Mouse (Mus musculus): ENCODE measurements at regions not wholly inside any gene's neighbourhood (a gene's known extent, or its start where the extent isn't known, plus 50 kb on each side); places are given as distances from the start of the nearest gene placed in this dataset.
A peak's percentile ranks its signal among the peaks of the same experiment; 100 is the strongest.

DNA sequence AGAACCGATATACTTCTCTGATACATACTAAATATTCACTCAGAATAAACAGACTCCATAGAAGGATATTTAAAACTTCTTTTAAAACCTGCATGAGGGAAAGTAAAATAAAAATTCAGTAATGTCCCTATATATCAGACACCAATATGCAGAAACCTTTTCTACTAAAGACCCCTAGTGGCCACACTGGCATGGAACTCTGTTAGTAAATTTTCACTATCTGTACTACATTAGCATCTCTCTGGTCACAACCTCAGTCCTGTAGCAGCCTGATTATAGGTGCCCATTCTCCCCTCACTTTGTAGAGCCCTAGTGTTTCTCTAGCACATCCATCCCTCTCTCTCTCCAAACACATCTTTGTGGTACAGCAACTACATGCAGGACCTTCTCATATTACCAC is 970.3 kb downstream of the Cdh11 start:
- no peak for ATAC-seq (replicated peaks)
- Histone ChIP-seq H3K4me1 (no peaks in the 10 kb centered on the region), H3K4me2 (no peak overlapping the region), H3K9me3 (no peaks in the 10 kb centered on the region), H3K36me3 (replicated peaks) (no peaks in the 10 kb centered on the region), H3K9ac (no peak overlapping the region), H3K27me3 (replicated peaks) (no peaks in the 10 kb centered on the region), H3K27ac (no peak overlapping the region), H3K4me3 (no peak overlapping the region)
- 96% methylated on average over 1 of the region's 1 CpGs for WGBS

DNA sequence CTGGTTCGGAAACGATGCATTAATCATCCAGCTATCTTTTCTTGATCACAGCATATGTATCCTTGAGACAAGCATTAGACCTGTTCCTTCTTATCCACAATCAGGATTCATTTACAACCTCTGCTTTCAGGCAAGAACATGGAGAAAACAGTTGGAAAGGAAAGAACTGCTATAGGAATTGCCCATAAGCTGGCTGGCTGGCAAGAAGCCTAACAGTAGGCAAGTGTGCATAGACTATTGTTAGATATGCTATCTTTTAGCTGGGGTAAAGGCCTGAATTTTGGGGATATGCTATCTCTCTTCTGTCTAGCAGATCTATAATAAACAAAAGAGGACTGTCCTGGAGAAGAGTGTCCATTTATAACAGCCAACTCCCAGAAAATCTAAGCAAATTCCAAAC is 981.9 kb downstream of the Cdh11 start:
- ATAC-seq (replicated peaks): no peak
- H3K4me2 ChIP-seq: no peak overlapping the region
- no peaks in the 10 kb centered on the region for H3K36me3 ChIP-seq (replicated peaks)
- no peaks in the 10 kb centered on the region for H3K27me3 ChIP-seq (replicated peaks)
- H3K27ac ChIP-seq: no peak overlapping the region
- no peaks in the 10 kb centered on the region for H3K9me3 ChIP-seq
- no peak overlapping the region for H3K9ac ChIP-seq
- WGBS: 84% methylated on average over 2 of the region's 2 CpGs
- no peak overlapping the region for H3K4me3 ChIP-seq
- no peaks in the 10 kb centered on the region for H3K4me1 ChIP-seq

DNA sequence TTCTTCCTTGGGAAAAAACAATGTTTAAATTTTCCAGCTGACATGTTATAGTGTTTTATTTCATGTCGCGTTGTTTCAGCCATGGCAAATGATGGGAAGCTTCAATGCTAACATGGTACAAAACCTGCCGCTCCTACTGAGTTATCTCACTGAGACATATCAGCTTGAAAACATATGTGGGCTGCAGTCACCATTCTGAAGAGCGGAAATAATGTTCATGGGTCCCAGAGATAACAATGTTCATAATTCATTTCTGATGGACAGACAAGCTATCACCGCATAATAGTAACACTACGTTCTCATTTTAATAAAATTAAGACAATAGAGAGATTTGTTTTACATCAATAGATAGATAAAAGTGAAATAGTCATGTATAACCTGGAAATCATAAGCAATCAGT is 983.3 kb downstream of the Cdh11 start:
- WGBS: 90% methylated on average over 6 of the region's 6 CpGs
- H3K27me3 ChIP-seq (replicated peaks): no peaks in the 10 kb centered on the region
- H3K9me3 ChIP-seq: no peaks in the 10 kb centered on the region
- no peak overlapping the region for H3K4me3 ChIP-seq
- no peaks in the 10 kb centered on the region for H3K4me1 ChIP-seq
- H3K4me2 ChIP-seq: no peak overlapping the region
- ATAC-seq (replicated peaks): no peak
- H3K9ac ChIP-seq: no peak overlapping the region
- no peaks in the 10 kb centered on the region for H3K36me3 ChIP-seq (replicated peaks)
- no peak overlapping the region for H3K27ac ChIP-seq

DNA sequence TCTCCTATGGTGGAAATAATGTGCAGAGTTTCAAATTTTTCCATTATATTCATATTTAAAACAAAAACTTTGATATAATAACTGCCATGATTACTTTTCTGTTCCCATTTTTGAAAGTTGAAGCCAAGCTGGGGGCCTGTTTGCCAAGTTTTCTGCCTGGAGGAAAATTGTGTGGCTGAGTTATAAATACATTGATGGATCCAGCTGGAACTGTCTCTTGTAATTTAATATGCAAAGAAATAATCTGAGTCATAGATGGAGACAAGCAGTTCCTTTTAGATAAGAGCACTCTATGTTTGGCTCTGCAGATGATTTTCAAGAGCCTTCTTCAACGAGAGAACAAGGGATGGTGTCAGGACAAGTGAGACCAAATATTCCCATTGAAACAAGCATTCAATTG is 994.7 kb downstream of the Cdh11 start:
- H3K9ac ChIP-seq: no peak overlapping the region
- H3K27ac ChIP-seq: no peak overlapping the region
- H3K9me3 ChIP-seq: no peaks in the 10 kb centered on the region
- 84% methylated on average over 1 of the region's 1 CpGs for WGBS
- H3K27me3 ChIP-seq (replicated peaks): no peaks in the 10 kb centered on the region
- H3K4me3 ChIP-seq: no peak overlapping the region
- H3K36me3 ChIP-seq (replicated peaks): no peaks in the 10 kb centered on the region
- no peak overlapping the region for H3K4me2 ChIP-seq
- ATAC-seq (replicated peaks): no peak
- no peaks in the 10 kb centered on the region for H3K4me1 ChIP-seq

DNA sequence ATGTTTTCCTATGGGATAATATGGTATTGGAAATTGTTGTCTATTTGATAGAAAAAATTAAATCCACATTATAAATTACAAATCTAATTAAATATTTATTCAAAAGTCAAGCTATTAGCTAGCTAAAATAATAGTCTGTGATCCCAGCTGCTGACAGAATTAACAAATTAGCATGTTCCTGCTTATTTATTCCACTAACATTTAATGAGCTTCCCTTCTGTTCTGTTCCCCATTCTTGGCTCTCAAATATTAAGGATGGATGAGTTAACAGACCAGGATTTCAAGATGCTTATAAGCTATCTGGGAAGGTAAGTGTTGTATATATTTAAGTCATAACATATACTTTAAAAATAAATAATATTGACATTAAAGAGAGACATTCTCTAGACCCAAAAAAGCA is 998.6 kb downstream of the Cdh11 start:
- H3K36me3 ChIP-seq (replicated peaks): no peaks in the 10 kb centered on the region
- no peaks in the 10 kb centered on the region for H3K9me3 ChIP-seq
- no peaks in the 10 kb centered on the region for H3K4me1 ChIP-seq
- H3K27me3 ChIP-seq (replicated peaks): no peaks in the 10 kb centered on the region
- no peak overlapping the region for H3K27ac ChIP-seq
- no peak overlapping the region for H3K9ac ChIP-seq
- no peak overlapping the region for H3K4me2 ChIP-seq
- no peak overlapping the region for H3K4me3 ChIP-seq
- no peak for ATAC-seq (replicated peaks)

DNA sequence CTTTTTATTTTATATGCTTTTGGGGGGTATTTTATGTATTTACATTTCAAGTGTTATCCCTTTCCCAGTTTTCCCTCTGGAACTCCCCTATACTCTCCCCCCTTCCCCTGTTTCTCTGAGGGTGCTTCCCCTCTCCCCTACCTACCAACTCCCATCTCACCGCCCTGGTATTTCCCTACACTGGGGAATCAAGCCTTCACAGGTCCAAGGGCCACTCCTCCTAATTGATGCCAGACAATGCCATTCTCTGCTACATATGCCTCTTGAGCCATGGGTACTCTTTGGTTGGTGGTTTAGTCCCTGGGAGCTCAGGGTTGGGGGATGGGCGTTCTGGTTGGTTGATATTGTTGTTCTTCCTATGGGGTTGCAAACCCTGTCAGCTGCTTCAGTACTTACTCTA is 1002.9 kb downstream of the Cdh11 start:
- Histone ChIP-seq H3K4me3 (no peak overlapping the region), H3K9ac (no peak overlapping the region), H3K4me2 (no peak overlapping the region), H3K9me3 (no peaks in the 10 kb centered on the region), H3K27me3 (replicated peaks) (no peaks in the 10 kb centered on the region), H3K27ac (no peak overlapping the region), H3K4me1 (no peaks in the 10 kb centered on the region), H3K36me3 (replicated peaks) (no peaks in the 10 kb centered on the region)
- no peak for ATAC-seq (replicated peaks)
- 55% methylated on average over 2 of the region's 2 CpGs for WGBS

DNA sequence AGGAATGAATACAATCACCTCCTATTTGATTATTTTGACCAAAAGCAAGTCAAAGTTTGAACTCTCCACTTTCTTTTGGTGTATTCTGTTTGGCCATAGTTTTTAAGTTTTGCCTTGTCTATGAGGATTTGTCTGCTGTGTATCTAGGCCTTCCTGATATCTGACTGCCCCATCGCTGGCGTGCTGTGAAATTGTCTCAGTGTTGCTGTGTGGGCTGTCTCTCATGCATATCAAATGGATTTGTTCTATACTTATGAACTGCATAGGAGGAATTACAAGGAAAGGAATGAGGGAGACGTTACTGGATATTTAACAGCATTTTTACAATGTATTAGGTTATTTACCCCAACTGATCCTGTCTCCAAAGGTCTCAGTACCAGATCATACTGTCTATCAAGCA is 1003.5 kb downstream of the Cdh11 start:
- Histone ChIP-seq H3K4me2 (no peak overlapping the region), H3K4me3 (no peak overlapping the region), H3K27ac (no peak overlapping the region), H3K9ac (no peak overlapping the region), H3K27me3 (replicated peaks) (no peaks in the 10 kb centered on the region), H3K4me1 (no peaks in the 10 kb centered on the region), H3K9me3 (no peaks in the 10 kb centered on the region), H3K36me3 (replicated peaks) (no peaks in the 10 kb centered on the region)
- no peak for ATAC-seq (replicated peaks)
- WGBS: 60% methylated on average over 3 of the region's 3 CpGs

DNA sequence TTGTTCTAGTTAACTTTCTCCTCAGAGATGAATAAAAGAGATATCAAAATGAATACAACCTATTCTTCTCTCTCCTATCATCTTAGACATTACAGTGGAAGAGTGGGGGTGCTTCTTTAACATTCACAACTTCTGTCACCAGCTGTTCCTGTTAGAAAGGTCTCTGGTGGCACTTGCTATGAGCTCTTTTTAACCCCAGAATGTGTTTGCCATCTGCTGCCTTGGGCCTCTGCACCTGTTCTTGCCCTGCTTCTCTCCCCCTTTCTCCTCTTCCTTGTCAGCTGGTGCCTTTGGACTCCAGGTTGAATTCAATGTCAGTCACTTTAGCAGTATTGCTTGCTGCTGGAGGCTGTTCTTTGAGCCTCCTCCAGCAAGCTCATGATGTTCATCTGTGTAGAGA is 1005.5 kb downstream of the Cdh11 start:
- 0 out of 2 replicates have a peak, but pooled peaks have one; percentile 37 for ATAC-seq (replicated peaks)
- Histone ChIP-seq H3K9ac (no peak overlapping the region), H3K4me3 (no peak overlapping the region), H3K36me3 (replicated peaks) (no peaks in the 10 kb centered on the region), H3K27me3 (replicated peaks) (no peaks in the 10 kb centered on the region), H3K4me1 (no peaks in the 10 kb centered on the region), H3K9me3 (no peaks in the 10 kb centered on the region), H3K4me2 (no peak overlapping the region), H3K27ac (no peak overlapping the region)

DNA sequence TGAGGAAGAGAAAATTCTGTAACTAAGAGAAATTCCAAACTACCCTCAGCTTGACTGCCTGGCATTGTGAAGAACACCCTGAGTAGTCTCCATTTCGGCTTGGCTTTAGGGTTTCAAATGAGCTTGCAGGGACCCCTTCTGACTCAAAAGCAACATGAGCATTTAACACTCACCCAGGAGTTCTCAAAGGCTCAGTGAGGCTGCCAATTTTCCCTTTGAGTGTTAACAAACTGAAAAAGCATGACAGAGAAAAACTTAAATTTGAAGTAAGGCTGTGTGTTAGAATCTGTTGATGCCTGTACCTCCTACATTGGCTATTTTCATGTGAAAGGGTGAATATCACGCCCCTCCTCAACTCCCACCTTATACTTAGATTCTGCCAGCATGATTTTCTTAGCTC is 1017.9 kb downstream of the Cdh11 start:
- ATAC-seq (replicated peaks): no peak
- H3K9me3 ChIP-seq: no peaks in the 10 kb centered on the region
- H3K9ac ChIP-seq: no peak overlapping the region
- WGBS: 57% methylated on average over 2 of the region's 2 CpGs
- no peaks in the 10 kb centered on the region for H3K4me1 ChIP-seq
- H3K4me3 ChIP-seq: no peak overlapping the region
- no peaks in the 10 kb centered on the region for H3K36me3 ChIP-seq (replicated peaks)
- H3K4me2 ChIP-seq: no peak overlapping the region
- H3K27me3 ChIP-seq (replicated peaks): no peaks in the 10 kb centered on the region
- no peak overlapping the region for H3K27ac ChIP-seq
